In genomic region chr1:87327165-87327861, GRCm38 (mm10) we compare ENCODE assay signal across 8 mouse cellular contexts. TPM values are rescaled to one million over a fixed set of nuclear protein-coding genes. Genes with fewer than 3 reads are reported as not detected.
DNase-seq lines count a peak whose midpoint lies in the region; ATAC-seq and TF ChIP-seq lines count a peak whose summit lies in the region.

No protein-coding gene starts in this region.

- TF ChIP-seq EP300 in lung, postnatal 0 days (IDR thresholded peaks at IDR 0.05): no peak

- peak; percentile 8 to 17 for DNase-seq in layer of hippocampus, adult 18-20 months (ENCODE audit: low spot score in 2 of 2)
- DNase-seq in layer of hippocampus, postnatal 10 days (ENCODE audit: low spot score in 2 of 2): no peak
- DNase-seq in c-Kit-positive CD71-negative TER-119-negative erythroid progenitor cells, embryonic 14.5 days (ENCODE audit: low read depth): peak; percentile 19
- DNase-seq in frontal cortex, postnatal 25 days (ENCODE audit: low spot score in 2 of 2): peak; percentile 15 to 22
- DNase-seq in kidney, postnatal 0 days (ENCODE audit: low spot score): peak; percentile 44
- DNase-seq in lung, postnatal 0 days (ENCODE audit: low spot score): peak; percentile 62
- DNase-seq in retina, adult 2 months (ENCODE audit: low read depth, low spot score): peak; percentile 4
- peak; percentile 64 for DNase-seq in thymus, postnatal 4 days

- peak overlapping the region; percentile 82 for H3K4me2 ChIP-seq in kidney, postnatal 0 days (ENCODE audit: low read length)
- H3K4me2 ChIP-seq in lung, postnatal 0 days (replicated peaks; ENCODE audit: low read depth, low read length): peak overlapping the region; percentile 90

- TF ChIP-seq CTCF in kidney, postnatal 0 days (IDR thresholded peaks at IDR 0.05; ENCODE audit: low read depth): no peak
- peak; percentile 30 for TF ChIP-seq CTCF in lung, postnatal 0 days (IDR thresholded peaks at IDR 0.05)

- peak overlapping the region; percentile 99 for H3K4me3 ChIP-seq in kidney, postnatal 0 days (replicated peaks; ENCODE audit: low read depth, low read length)
- peak overlapping the region; percentile 98 for H3K4me3 ChIP-seq in lung, postnatal 0 days (ENCODE audit: low read depth, low read length)

- peak overlapping the region; percentile 99 for H3K9ac ChIP-seq in kidney, postnatal 0 days (ENCODE audit: low read depth, low read length)
- H3K9ac ChIP-seq in lung, postnatal 0 days (replicated peaks; ENCODE audit: low read depth): peak overlapping the region; percentile 94

- ATAC-seq in kidney, postnatal 0 days (replicated peaks; ENCODE audit: low FRiP score, low read depth): peak; percentile 83
- peak; percentile 80 for ATAC-seq in lung, postnatal 0 days

- H3K27ac ChIP-seq in kidney, postnatal 0 days: peak overlapping the region; percentile 98
- H3K27ac ChIP-seq in lung, postnatal 0 days (ENCODE audit: low read length): peak overlapping the region; percentile 91

- H3K4me1 ChIP-seq in kidney, postnatal 0 days (replicated peaks; ENCODE audit: insufficient read depth, low read length): no peaks in the 10 kb centered on the region
- 0 out of 2 replicates have a peak, but pooled peaks cover 3% of the 10 kb centered on the region for H3K4me1 ChIP-seq in lung, postnatal 0 days (ENCODE audit: insufficient read depth, low read depth, low read length)

- H3K9me3 ChIP-seq in kidney, postnatal 0 days (replicated peaks; ENCODE audit: low read length): no peaks in the 10 kb centered on the region
- no peaks in the 10 kb centered on the region for H3K9me3 ChIP-seq in lung, postnatal 0 days (ENCODE audit: low read length)

- no peaks in the 10 kb centered on the region for H3K36me3 ChIP-seq in kidney, postnatal 0 days (ENCODE audit: insufficient read depth, low read length)
- H3K36me3 ChIP-seq in lung, postnatal 0 days (ENCODE audit: insufficient read depth, low read length): no peaks in the 10 kb centered on the region

- under 1% methylated on average over 53 of the region's 53 CpGs for WGBS in kidney, postnatal 0 days
- under 1% methylated on average over 34 of the region's 53 CpGs for WGBS in lung, postnatal 0 days

- H3K27me3 ChIP-seq in kidney, postnatal 0 days (ENCODE audit: insufficient read depth, low read length): no peaks in the 10 kb centered on the region
- H3K27me3 ChIP-seq in lung, postnatal 0 days (replicated peaks; ENCODE audit: insufficient read depth, low read length): no peaks in the 10 kb centered on the region

RNA-seq across cellular contexts. Expression of gene Gigyf2, which starts 0.5 kb away (rescaled TPM):
- 100 to 1,000 TPM; 136 to 137 TPM for total RNA-seq in layer of hippocampus, adult 18-20 months (2021)
- 10 to 100 TPM; 83.0 to 91.2 TPM for total RNA-seq in layer of hippocampus, postnatal 10 days (2021)
- 44.1 and 50.6 TPM in 2 replicates for polyA plus RNA-seq in kidney, postnatal 0 days (2015; fragmentation: Nextera tagmentation; extraction: Ambion mirVana)
- 29.6 and 33.0 TPM in 2 replicates for polyA plus RNA-seq in lung, postnatal 0 days (2015; fragmentation: Nextera tagmentation; extraction: Ambion mirVana)

Comparison
In these comparisons a context has a peak if more than half of its experiments do, and no peak if none do; other contexts are left out.
1. DNase-seq: peak in layer of hippocampus, adult 18-20 months (2 of 2), c-Kit-positive CD71-negative TER-119-negative erythroid progenitor cells, embryonic 14.5 days (single experiment), frontal cortex, postnatal 25 days (2 of 2), kidney, postnatal 0 days (single experiment), lung, postnatal 0 days (single experiment), retina, adult 2 months (single experiment) and thymus, postnatal 4 days (single experiment); none in layer of hippocampus, postnatal 10 days (0 of 2).